Mouse (Mus musculus) adrenal gland (tissue): Measurements from ENCODE around the gene Kank3.

Experiments
- intact Hi-C: fragments of 180-260 bp; cut with DNase I; formaldehyde crosslinking; loops from one replicate; pipeline ENCODE4 v1.15.1; 2025
- long read RNA-seq, 2 experiments: library from polyadenylated mRNA; unstranded; transcript quantifications; one replicate each; pipeline ENCODE4 v2.0.0; 2020; ENCODE audit warnings: borderline replicate concordance in 1 of 2; ENCODE audit not compliant: insufficient replicate concordance in 1 of 2

The Kank3 gene
- long read RNA-seq, experiment 1, transcript Kank3-201 (11 exons, 2,641 nt), result major isoform, 30 of 76 reads
- long read RNA-seq, experiment 1, partial matches to known transcripts, result 12 of 76 reads
- long read RNA-seq, experiment 1, other reads (novel, unspliced or antisense), result 33 of 76 reads
- long read RNA-seq, experiment 2, transcript Kank3-201 (11 exons, 2,641 nt), result major isoform, 32 of 99 reads
- long read RNA-seq, experiment 2, transcript Kank3-204 (6 exons, 783 nt), result minor isoform, 8 of 99 reads
- long read RNA-seq, experiment 2, partial matches to known transcripts, result 24 of 99 reads
- long read RNA-seq, experiment 2, other reads (novel, unspliced or antisense), result 34 of 99 reads

- intact Hi-C loops, result no loop called here
Observed at GRCm38 (mm10) chr17:33810334-33811141, at the start of gene Kank3. TSS of gene Kank3 (plus strand) at chr17:33810519.

DNA sequence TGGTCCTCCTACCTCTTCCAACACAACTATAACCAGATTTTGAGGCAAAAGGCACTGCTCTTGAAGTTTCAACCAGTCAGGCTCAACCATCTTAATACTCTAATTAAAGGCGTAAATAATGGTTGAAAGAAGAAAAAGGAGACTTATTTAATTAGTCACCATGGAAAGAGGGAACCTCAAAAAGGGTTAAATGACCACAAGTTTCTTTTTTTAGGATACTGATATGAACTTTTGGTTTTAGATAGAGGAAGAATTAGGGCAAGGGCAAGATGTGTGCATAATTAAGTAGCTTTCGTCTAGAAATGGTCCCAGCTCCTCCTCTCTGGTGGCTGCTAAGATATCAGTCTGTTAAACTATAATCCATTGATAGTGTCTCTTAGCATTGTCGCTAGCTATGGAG lies 43.9 kb upstream of the Kank3 start:
- intact Hi-C loops, result no loop called here

GRCm38 (mm10) chr17:33771617-33772016 lies 38.7 kb upstream of the Kank3 start:
- intact Hi-C loops, result no loop called here

DNA sequence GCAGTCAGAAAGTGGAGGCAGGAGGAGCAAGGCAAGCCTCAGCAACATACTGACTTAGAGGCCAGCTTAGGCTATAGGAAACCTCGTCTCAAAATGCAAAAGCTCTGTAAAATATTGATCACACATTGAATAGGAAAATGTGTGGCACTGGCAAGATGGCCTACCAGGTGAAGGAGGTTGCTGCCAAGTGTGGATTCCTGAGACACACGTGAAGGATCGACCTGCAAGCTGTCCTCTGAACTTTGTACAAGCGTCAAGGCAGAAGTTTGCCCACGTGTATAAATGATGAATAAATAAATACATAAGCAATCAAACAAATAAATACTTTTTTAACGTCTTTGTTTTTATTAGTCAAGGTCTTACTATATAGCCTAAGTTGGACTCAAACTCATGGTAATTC lies 36.9 kb upstream of the Kank3 start:
- intact Hi-C loops, result no loop called here

DNA sequence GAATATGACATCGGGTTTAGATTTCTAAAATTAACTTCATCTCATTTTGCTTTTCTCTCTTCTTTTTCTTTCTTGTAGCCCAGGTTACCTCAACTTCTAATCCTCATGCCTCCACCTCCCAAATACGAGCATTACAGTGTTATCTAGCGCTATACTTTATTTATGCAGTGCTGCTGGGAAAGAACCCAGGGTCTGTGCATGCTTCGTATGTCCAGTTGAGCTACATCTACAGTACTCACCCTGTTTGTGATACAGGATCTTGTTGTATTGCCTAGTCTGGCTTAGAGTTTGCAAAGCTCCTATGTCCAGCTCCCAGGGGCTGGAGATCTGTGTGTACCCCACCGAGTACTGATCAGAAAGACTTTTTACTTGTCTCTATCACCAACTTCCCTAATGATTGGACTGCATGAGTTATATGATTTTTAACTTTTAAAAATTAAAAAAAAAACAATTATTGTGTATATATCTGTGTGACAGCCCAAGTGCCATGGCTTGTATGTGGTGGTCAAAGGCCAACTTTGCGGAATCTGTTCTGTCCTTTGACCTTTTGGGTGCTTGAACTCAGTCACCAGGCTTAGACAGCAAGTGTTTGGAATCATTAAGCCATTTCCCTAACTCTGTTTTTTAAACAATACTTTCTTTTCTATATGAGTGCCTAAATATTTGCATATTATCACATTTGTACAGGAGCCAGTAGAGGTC lies 36.3 kb upstream of the Kank3 start:
- intact Hi-C loops, result no loop called here

DNA sequence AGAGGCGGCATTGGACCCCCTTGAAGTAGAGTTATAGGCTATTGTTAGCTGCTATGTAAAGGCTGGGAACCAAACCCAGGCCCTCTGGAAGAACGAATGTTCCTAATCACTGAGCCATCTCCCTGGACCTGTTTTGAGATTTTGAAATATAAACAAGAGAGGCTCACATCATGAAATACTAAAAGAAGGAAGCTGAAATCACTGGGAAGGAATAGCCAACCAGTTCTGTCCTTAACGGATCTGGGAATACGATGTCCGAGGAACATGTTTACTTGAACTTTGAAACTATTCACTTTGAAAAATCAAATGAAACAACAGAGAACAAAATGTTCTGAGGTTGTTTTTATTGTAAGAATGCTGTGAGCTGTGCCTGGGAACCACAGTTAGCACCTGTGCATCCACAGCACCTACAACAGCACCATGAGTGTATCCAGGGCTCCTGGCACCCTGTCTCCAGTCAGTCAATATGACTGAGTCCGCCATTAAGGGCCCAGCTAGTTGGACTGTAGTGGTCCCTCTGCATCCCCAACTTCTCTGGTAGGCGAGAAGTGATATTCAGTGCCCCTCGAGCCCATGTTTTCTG lies 35.7 kb upstream of the Kank3 start:
- intact Hi-C loops, result no loop called here

- intact Hi-C loops, result no loop called here
Observed at GRCm38 (mm10) chr17:33775287-33775686, 35.0 kb upstream of the Kank3 start.

DNA sequence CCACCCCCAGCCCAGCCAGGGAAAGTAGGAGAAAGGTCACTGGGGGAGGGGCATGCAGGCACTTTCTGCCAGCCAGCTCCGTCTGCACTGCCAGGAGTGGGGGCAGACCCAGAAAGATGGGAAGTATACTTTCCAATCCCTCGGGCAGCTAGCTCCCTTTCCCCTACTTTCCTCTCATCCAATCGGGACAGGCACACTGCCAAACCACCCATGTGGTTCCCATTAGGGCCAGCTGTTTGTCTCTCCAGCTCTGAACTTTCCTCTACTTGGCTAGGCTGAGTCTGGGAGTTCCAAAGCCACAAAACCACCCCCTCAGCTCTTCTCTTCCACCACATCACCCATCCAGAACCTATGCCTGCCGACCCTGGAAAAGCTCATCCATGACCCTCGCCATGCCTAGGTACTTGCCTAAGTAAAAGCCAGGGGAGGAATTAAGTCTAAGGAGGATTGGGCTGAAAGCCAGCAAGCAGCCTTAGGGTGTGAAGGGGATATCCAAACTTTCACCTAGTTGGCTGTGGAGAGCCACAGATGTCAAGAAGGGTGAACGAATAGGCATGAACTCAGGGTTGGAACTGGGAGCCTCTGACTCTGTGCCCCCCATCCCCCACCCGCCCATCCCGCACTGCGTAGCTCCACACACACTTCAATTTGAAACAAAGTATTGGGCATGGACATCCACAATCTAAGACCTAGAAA lies 30.9 kb upstream of the Kank3 start:
- intact Hi-C loops, result no loop called here

GRCm38 (mm10) chr17:33779967-33780295 lies 30.4 kb upstream of the Kank3 start:
- intact Hi-C loops, result no loop called here

DNA sequence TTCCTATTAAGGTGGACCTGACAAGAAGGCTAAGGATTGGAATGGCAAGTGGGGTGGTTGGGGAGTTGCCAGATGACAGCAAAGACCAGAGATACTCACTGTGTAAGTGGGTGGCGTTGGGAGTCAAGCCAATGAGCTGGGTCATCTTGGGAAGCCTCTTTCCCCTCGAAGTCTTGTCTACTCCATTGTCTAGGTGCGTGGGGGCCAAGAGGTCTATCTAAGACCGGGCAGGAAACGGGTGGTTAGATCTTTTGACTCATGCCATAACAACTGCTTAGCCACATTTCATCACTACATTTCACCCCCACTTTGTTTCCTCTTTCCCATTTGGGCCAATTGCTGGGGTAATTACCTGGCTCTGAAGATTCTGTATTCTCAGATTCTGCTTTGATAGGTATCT lies 29.9 kb upstream of the Kank3 start:
- intact Hi-C loops, result no loop called here

DNA sequence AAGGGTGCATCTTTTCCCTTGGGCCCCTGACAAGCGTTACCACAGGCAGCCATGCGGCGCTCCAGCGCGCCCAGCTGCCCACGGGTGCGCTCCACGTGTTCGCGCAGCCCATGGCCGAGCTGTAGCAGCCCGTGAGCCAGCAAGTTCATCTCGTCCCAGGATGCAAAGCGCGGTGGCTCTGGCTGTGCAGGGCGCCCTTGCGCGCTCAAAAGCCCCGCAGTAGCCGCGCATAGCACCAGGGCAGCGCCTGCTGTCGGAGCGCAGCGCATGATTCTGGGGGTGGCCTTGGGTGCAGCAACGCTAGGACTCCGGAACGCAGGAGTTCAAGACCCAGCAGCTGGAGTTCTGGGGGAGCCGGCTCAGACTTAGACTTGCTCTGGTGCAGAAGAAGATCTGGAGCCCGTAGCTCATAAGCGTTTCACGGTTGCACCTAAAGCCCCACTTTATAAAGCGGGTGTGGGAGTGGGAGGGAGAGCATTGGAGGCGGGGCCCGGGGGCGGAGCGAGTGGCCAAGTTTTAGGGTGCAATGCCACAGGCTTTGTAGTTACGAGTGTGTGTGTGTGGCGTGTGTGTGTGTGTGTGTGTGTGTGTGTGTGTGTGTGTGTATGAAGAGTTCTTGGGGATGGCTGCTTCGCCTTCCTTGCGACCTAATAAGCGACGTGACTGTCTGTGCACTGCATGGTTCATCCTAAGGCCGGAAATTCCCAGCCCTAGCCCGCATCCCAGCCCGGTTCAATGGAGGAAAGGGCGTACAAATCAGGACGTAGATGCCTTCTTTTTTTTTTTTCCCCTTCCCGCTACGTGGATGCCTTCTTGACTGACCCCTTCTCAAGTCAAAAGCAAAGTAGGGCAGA lies 29.0 kb upstream of the Kank3 start, which contains the start of gene Angptl4:
Gene Angptl4 (minus strand): TSS at position 707 of the 854 bp plus-strand sequence.
- intact Hi-C loops, result no loop called here

DNA sequence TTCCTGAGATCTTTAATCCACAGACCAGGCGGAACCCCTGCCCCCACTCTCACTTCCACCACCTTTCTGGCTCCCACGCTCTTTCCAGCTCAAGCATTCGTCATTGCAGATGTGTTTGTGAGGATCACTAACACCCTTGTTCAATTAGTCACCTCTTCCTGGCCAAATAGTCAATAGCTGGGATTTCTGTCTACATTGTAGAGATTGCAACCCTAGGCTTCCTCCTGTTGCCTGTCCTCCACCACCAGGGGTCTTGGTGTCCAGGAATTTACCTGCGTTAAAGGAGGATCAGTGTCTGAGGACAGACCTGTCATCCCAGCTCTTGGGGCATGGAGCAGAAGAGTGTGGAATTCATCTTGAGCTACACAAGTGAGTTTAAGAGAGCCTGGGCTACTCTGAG lies 28.3 kb upstream of the Kank3 start:
- intact Hi-C loops, result no loop called here

- intact Hi-C loops, result no loop called here
Observed at GRCm38 (mm10) chr17:33783408-33783807, 26.9 kb upstream of the Kank3 start.

DNA sequence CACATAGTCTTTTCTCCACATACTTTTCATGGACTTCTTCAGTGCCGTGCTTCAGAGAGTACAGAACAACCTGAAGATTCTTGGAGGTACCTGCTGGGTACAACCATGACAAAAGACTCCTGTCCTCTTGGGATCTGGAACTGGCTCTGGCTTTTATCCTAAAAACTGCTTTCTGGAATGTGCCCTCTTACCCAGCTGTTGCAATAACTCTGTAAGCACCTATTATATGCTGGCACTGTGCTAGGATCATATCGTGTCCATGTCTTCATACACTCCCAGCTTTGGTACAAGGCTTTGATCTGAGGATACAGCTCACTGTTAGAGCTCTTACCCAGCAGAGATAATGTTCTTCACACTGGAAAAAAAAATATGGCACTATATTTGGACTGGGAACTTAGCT lies 25.4 kb upstream of the Kank3 start:
- intact Hi-C loops, result no loop called here

DNA sequence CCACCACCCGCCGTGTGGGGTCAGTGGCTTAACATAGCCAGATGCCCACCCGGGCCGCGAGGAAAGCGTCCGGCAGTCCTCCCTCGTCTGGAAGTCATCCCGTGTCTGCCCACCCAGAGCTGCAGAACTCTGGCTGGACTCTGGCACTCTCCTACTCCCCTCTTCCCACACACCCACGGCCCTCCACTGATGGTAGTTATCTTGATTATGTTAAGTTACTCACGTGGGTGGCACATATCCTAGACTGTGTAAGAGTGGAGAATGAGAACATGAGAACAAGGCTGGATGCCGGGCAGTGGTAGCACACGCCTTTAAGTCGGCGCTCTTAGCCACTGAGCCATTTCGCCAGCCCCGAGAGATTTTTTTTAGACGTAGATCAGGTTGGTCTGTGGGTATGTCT lies 23.9 kb upstream of the Kank3 start:
- intact Hi-C loops, result no loop called here

- intact Hi-C loops, result no loop called here
Observed at GRCm38 (mm10) chr17:33788732-33789131, 21.6 kb upstream of the Kank3 start.

- intact Hi-C loops, result loop anchor here (5.0 kb wide), 1 partner anchor 51 kb away; no protein-coding TSS in a partner anchor
Observed at GRCm38 (mm10) chr17:33798306-33798705, 12.0 kb upstream of the Kank3 start.

DNA sequence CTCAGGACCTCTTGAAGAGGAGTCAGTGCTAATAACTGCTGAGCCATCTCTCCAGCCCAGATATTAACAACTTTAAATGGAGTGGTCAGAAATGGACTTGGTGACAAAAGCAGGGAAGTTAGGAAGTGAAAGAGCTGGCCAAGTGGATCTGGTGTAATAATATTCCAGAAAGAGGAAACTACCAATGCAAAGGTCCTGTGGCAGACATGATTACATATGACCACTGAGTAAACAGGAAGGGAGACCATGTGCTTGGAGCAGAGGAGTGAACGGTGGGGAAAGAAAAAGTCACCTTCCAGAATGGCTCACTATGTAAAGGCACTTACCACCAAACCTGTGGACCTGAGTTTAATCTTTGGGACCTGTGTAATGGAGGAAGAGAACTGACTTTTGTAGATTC lies 11.0 kb upstream of the Kank3 start:
- intact Hi-C loops, result loop anchor here (5.0 kb wide), 1 partner anchor 52 kb away; no protein-coding TSS in a partner anchor

GRCm38 (mm10) chr17:33802221-33802620 lies 8.1 kb upstream of the Kank3 start:
- intact Hi-C loops, result loop anchor here (5.0 kb wide), 1 partner anchor 75 kb away; no protein-coding TSS in a partner anchor

GRCm38 (mm10) chr17:33804205-33804604 lies 6.1 kb upstream of the Kank3 start:
- intact Hi-C loops, result loop anchor here (5.0 kb wide), 1 partner anchor 77 kb away; no protein-coding TSS in a partner anchor
